Mouse (Mus musculus): Measurements from ENCODE around the gene Ctf2. TPM values are rescaled to one million over a fixed set of nuclear protein-coding genes. Genes with fewer than 3 reads are reported as not detected.

The Ctf2 gene
- total and polyA plus RNA-seq, 3 experiments = 0.39 to 1.0 TPM; not detected in 1

- Histone ChIP-seq H3K4me3 (ENCODE audit: control insufficient read depth in 1 of 2, insufficient read depth in 1 of 2, low read depth in 2 of 2, low read length in 2 of 2) (no peak overlapping the region), H3K9ac (ENCODE audit: control insufficient read depth, low read depth, low read length, poor library complexity, severe bottlenecking) (peak overlapping the region; percentile 25; the same call in 1 of the 2 replicates), H3K4me1 (ENCODE audit: control insufficient read depth in 1 of 2, insufficient read depth in 2 of 2, low read length in 2 of 2) (peaks cover 0 to 25% of the 10 kb centered on the region in 2 experiments; a peak in 3 of 4 replicates), H3K36me3 (ENCODE audit: control insufficient read depth in 1 of 2, insufficient read depth in 2 of 2, low read length in 2 of 2) (peaks cover 0 to 26% of the 10 kb centered on the region in 2 experiments; a peak in 2 of 4 replicates), H3K27me3 (ENCODE audit: control insufficient read depth in 1 of 2, insufficient read depth in 2 of 2, low read length in 2 of 2) (no peaks in the 10 kb centered on the region), H3K27ac (ENCODE audit: control insufficient read depth, low read depth, low read length) (peak overlapping the region; percentile 22), H3K79me2 (ENCODE audit: control insufficient read depth, insufficient read depth, low read length, poor library complexity) (peaks cover 30% of the 10 kb centered on the region), H3K9me3 (replicated peaks; ENCODE audit: insufficient read depth, low read length) (no peaks in the 10 kb centered on the region)
- TF ChIP-seq CHD2 (IDR thresholded peaks at IDR 0.05; ENCODE audit: low read length) = no peak
- no peak for TF ChIP-seq EP300 (IDR thresholded peaks at IDR 0.05; ENCODE audit: low read depth in 1 of 2, low read length in 2 of 2)
- no peak for TF ChIP-seq NELFE (IDR thresholded peaks at IDR 0.05; ENCODE audit: low read depth, low read length)
- no peak for TF ChIP-seq CHD1 (IDR thresholded peaks at IDR 0.05; ENCODE audit: low read depth, low read length)
- peak; percentile 70; the same call in 1 of the 2 replicates for TF ChIP-seq POLR2AphosphoS5 (IDR thresholded peaks at IDR 0.05; ENCODE audit: borderline replicate concordance, low read depth, low read length)
- TF ChIP-seq GATA1 (IDR thresholded peaks at IDR 0.05; ENCODE audit: low read depth, low read length) = no peak
- TF ChIP-seq ZC3H11A (IDR thresholded peaks at IDR 0.05; ENCODE audit: low read depth, low read length) = peak; percentile 65
- no peak for TF ChIP-seq USF2 (IDR thresholded peaks at IDR 0.05; ENCODE audit: borderline replicate concordance in 1 of 2, insufficient read depth in 1 of 2, low read depth in 1 of 2, low read length in 2 of 2)
- peak; percentile 52; the same call in 1 of the 2 replicates for TF ChIP-seq HCFC1 (IDR thresholded peaks at IDR 0.05; ENCODE audit: low read depth, low read length)
- TF ChIP-seq E2F4 (IDR thresholded peaks at IDR 0.05; ENCODE audit: borderline replicate concordance, low read depth, low read length) = no peak
- no peak for TF ChIP-seq ZNF384 (IDR thresholded peaks at IDR 0.05; ENCODE audit: low read depth, low read length)
- TF ChIP-seq TBP (IDR thresholded peaks at IDR 0.05; ENCODE audit: low read depth, low read length) = peak; percentile 29; the same call in 1 of the 2 replicates
- TF ChIP-seq ZKSCAN1 (IDR thresholded peaks at IDR 0.05; ENCODE audit: low read depth, low read length) = no peak
- TF ChIP-seq RAD21 (IDR thresholded peaks at IDR 0.05; ENCODE audit: low read depth, low read length) = peak; percentile 72
- TF ChIP-seq SMC3 (IDR thresholded peaks at IDR 0.05; ENCODE audit: low read depth, low read length) = peak; percentile 79
- peak; percentile 88 to 92 (median 88) for TF ChIP-seq CTCF (IDR thresholded peaks at IDR 0.05 in 2 of 3, conservative IDR thresholded peaks at IDR 0.05 in 1 of 3; ENCODE audit: control insufficient read depth in 1 of 3, insufficient read depth in 1 of 3, low read depth in 2 of 3, low read length in 3 of 3, poor library complexity in 1 of 3, severe bottlenecking in 1 of 3)
- peak; percentile 90 for DNase-seq (ENCODE audit: low read depth, low spot score)
These were observed 41.9 kb upstream of the Ctf2 start for GRCm38 (mm10) chr7:127773664-127774384.

DNA sequence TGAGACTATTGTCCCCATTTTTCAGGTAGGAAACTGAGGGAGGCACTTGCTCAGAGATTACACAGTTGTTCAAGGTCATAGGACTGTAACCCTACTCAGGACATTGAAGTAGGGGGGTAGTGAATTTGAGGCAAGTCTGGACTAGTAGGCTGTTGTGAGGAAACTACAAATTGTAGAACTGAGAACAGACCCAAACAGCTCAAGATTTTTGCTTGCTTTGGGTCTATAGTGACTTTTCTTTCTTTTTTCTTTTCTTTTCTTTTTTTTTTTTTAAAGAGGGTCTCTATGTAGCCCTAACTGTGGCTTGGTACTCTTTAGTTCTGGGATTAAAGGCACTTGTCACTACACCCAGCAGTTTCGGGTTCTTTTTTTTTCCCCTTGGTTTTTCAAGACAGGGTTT is 40.6 kb upstream of the Ctf2 start:
- Histone ChIP-seq H3K4me1 (ENCODE audit: control insufficient read depth in 1 of 2, insufficient read depth in 2 of 2, low read length in 2 of 2) (peaks cover 0 to 30% of the 10 kb centered on the region in 2 experiments; a peak in 3 of 4 replicates), H3K36me3 (ENCODE audit: control insufficient read depth in 1 of 2, insufficient read depth in 2 of 2, low read length in 2 of 2) (peaks cover 0 to 27% of the 10 kb centered on the region in 2 experiments; a peak in 2 of 4 replicates), H3K27ac (ENCODE audit: control insufficient read depth, low read depth, low read length) (peak overlapping the region; percentile 20; the same call in 1 of the 2 replicates), H3K9me3 (replicated peaks; ENCODE audit: insufficient read depth, low read length) (no peaks in the 10 kb centered on the region), H3K9ac (ENCODE audit: control insufficient read depth, low read depth, low read length, poor library complexity, severe bottlenecking) (no peak overlapping the region), H3K4me3 (ENCODE audit: control insufficient read depth in 1 of 2, insufficient read depth in 1 of 2, low read depth in 2 of 2, low read length in 2 of 2) (no peak overlapping the region), H3K27me3 (ENCODE audit: control insufficient read depth in 1 of 2, insufficient read depth in 2 of 2, low read length in 2 of 2) (no peaks in the 10 kb centered on the region), H3K79me2 (ENCODE audit: control insufficient read depth, insufficient read depth, low read length, poor library complexity) (peaks cover 27% of the 10 kb centered on the region)
- no peak for DNase-seq (ENCODE audit: low read depth, low spot score)
- TF ChIP-seq MYB (IDR thresholded peaks at IDR 0.05; ENCODE audit: low read depth, low read length) (no peak), E2F4 (IDR thresholded peaks at IDR 0.05; ENCODE audit: borderline replicate concordance, low read depth, low read length) (no peak), CHD1 (IDR thresholded peaks at IDR 0.05; ENCODE audit: low read depth, low read length) (no peak), USF1 (IDR thresholded peaks at IDR 0.05; ENCODE audit: low read depth, low read length) (no peak), ZNF384 (IDR thresholded peaks at IDR 0.05; ENCODE audit: low read depth, low read length) (no peak), ETS1 (IDR thresholded peaks at IDR 0.05; ENCODE audit: low read depth, low read length) (no peak), CHD2 (IDR thresholded peaks at IDR 0.05; ENCODE audit: low read length) (no peak), TAL1 (IDR thresholded peaks at IDR 0.05; ENCODE audit: low read length) (no peak), ELF1 (IDR thresholded peaks at IDR 0.05; ENCODE audit: low read depth, low read length) (no peak), UBTF (IDR thresholded peaks at IDR 0.05; ENCODE audit: borderline replicate concordance, insufficient read depth, low read depth, low read length) (no peak), POLR2AphosphoS5 (IDR thresholded peaks at IDR 0.05; ENCODE audit: borderline replicate concordance, low read depth, low read length) (no peak), KAT2A (conservative IDR thresholded peaks at IDR 0.05; ENCODE audit: low read depth, low read length) (no peak), ZMIZ1 (IDR thresholded peaks at IDR 0.05; ENCODE audit: low read depth, low read length) (no peak)
